Mouse (Mus musculus): ENCODE results near the gene Ptprm. TPM values are rescaled to one million over a fixed set of nuclear protein-coding genes. Genes with fewer than 3 reads are reported as not detected.
A peak's percentile ranks its signal among the peaks of the same experiment; 100 is the strongest.

The Ptprm gene
- polyA plus RNA-seq, 1 experiment from 2014 or later = 15.8 TPM

GRCm38 (mm10) chr17:67304831-67305230, 49.4 kb downstream of the Ptprm start:
- Histone ChIP-seq H3K4me3 (no peak overlapping the region), H3K27ac (no peak overlapping the region), H3K9ac (no peak overlapping the region), H3K9me3 (replicated peaks) (no peaks in the 10 kb centered on the region), H3K4me1 (replicated peaks) (peaks cover 32% of the 10 kb centered on the region), H3K27me3 (no peaks in the 10 kb centered on the region), H3K4me2 (no peak overlapping the region), H3K36me3 (no peaks in the 10 kb centered on the region)
- WGBS = 60% methylated on average over 3 of the region's 3 CpGs
- ATAC-seq (replicated peaks; ENCODE audit: insufficient number of reproducible peaks, insufficient read depth, low FRiP score, low read depth) = peak; percentile 54

GRCm38 (mm10) chr17:67303326-67304099, 50.7 kb downstream of the Ptprm start:
- no peaks in the 10 kb centered on the region for H3K9me3 ChIP-seq (replicated peaks)
- no peaks in the 10 kb centered on the region for H3K27me3 ChIP-seq
- no peaks in the 10 kb centered on the region for H3K36me3 ChIP-seq
- peak overlapping the region; percentile 41 for H3K4me2 ChIP-seq
- 57% methylated on average over 18 of the region's 18 CpGs for WGBS
- peaks cover 21% of the 10 kb centered on the region for H3K4me1 ChIP-seq (replicated peaks)
- no peak; the same call in 1 of the 2 replicates for ATAC-seq (replicated peaks; ENCODE audit: insufficient number of reproducible peaks, insufficient read depth, low FRiP score, low read depth)
- H3K9ac ChIP-seq = no peak overlapping the region
- H3K4me3 ChIP-seq = 0 out of 2 replicates have a peak overlapping the region, but pooled peaks have one; percentile 3
- peak overlapping the region; percentile 22; the same call in 1 of the 2 replicates for H3K27ac ChIP-seq

GRCm38 (mm10) chr17:67302569-67302968, 51.7 kb downstream of the Ptprm start:
- ATAC-seq (replicated peaks; ENCODE audit: insufficient number of reproducible peaks, insufficient read depth, low FRiP score, low read depth) = no peak
- 74% methylated on average over 4 of the region's 4 CpGs for WGBS
- H3K4me2 ChIP-seq = no peak overlapping the region
- H3K27me3 ChIP-seq = no peaks in the 10 kb centered on the region
- H3K9ac ChIP-seq = no peak overlapping the region
- no peak overlapping the region for H3K4me3 ChIP-seq
- peaks cover 22% of the 10 kb centered on the region for H3K4me1 ChIP-seq (replicated peaks)
- no peaks in the 10 kb centered on the region for H3K36me3 ChIP-seq
- H3K9me3 ChIP-seq (replicated peaks) = no peaks in the 10 kb centered on the region
- no peak overlapping the region for H3K27ac ChIP-seq

- Histone ChIP-seq H3K9ac (no peak overlapping the region), H3K27ac (no peak overlapping the region), H3K4me3 (no peak overlapping the region), H3K4me2 (no peak overlapping the region), H3K36me3 (no peaks in the 10 kb centered on the region), H3K4me1 (replicated peaks) (peaks cover 23% of the 10 kb centered on the region), H3K27me3 (no peaks in the 10 kb centered on the region), H3K9me3 (replicated peaks) (no peaks in the 10 kb centered on the region)
- no peak for ATAC-seq (replicated peaks; ENCODE audit: insufficient number of reproducible peaks, insufficient read depth, low FRiP score, low read depth)
- 75% methylated on average over 4 of the region's 4 CpGs for WGBS
Measured at GRCm38 (mm10) chr17:67302074-67302473, 52.2 kb downstream of the Ptprm start.

- Histone ChIP-seq H3K4me3 (no peak overlapping the region), H3K9me3 (replicated peaks) (no peaks in the 10 kb centered on the region), H3K27me3 (no peaks in the 10 kb centered on the region), H3K27ac (no peak overlapping the region), H3K4me2 (no peak overlapping the region), H3K4me1 (replicated peaks) (peaks cover 25% of the 10 kb centered on the region), H3K9ac (no peak overlapping the region), H3K36me3 (no peaks in the 10 kb centered on the region)
- WGBS = 91% methylated on average over 4 of the region's 4 CpGs
- no peak for ATAC-seq (replicated peaks; ENCODE audit: insufficient number of reproducible peaks, insufficient read depth, low FRiP score, low read depth)
Measured at GRCm38 (mm10) chr17:67301367-67301766, 52.9 kb downstream of the Ptprm start.

- Histone ChIP-seq H3K4me2 (no peak overlapping the region), H3K36me3 (no peaks in the 10 kb centered on the region), H3K4me3 (no peak overlapping the region), H3K27me3 (no peaks in the 10 kb centered on the region), H3K27ac (no peak overlapping the region), H3K9ac (no peak overlapping the region), H3K4me1 (replicated peaks) (peaks cover 9% of the 10 kb centered on the region), H3K9me3 (replicated peaks) (no peaks in the 10 kb centered on the region)
- no peak for ATAC-seq (replicated peaks; ENCODE audit: insufficient number of reproducible peaks, insufficient read depth, low FRiP score, low read depth)
- 61% methylated on average over 9 of the region's 9 CpGs for WGBS
Measured at GRCm38 (mm10) chr17:67298269-67298798, 55.9 kb downstream of the Ptprm start.

- ATAC-seq (replicated peaks; ENCODE audit: insufficient number of reproducible peaks, insufficient read depth, low FRiP score, low read depth) = no peak
- Histone ChIP-seq H3K9ac (no peak overlapping the region), H3K4me3 (no peak overlapping the region), H3K27me3 (no peaks in the 10 kb centered on the region), H3K9me3 (replicated peaks) (no peaks in the 10 kb centered on the region), H3K27ac (no peak overlapping the region), H3K4me1 (replicated peaks) (peaks cover 7% of the 10 kb centered on the region), H3K36me3 (no peaks in the 10 kb centered on the region), H3K4me2 (no peak overlapping the region)
- WGBS = 74% methylated on average over 13 of the region's 13 CpGs
Measured at GRCm38 (mm10) chr17:67296604-67297595, 57.4 kb downstream of the Ptprm start.

GRCm38 (mm10) chr17:67290662-67291240, 63.5 kb downstream of the Ptprm start:
- no peak for ATAC-seq (replicated peaks; ENCODE audit: insufficient number of reproducible peaks, insufficient read depth, low FRiP score, low read depth)
- WGBS = 40% methylated on average over 16 of the region's 16 CpGs
- Histone ChIP-seq H3K4me2 (peak overlapping the region; percentile 34), H3K9ac (no peak overlapping the region), H3K4me1 (replicated peaks) (peaks cover 6% of the 10 kb centered on the region; the same call in 1 of the 2 replicates), H3K27me3 (no peaks in the 10 kb centered on the region), H3K27ac (no peak overlapping the region), H3K36me3 (no peaks in the 10 kb centered on the region), H3K9me3 (replicated peaks) (no peaks in the 10 kb centered on the region), H3K4me3 (no peak overlapping the region)

- H3K36me3 ChIP-seq = no peaks in the 10 kb centered on the region
- peaks cover 6% of the 10 kb centered on the region; the same call in 1 of the 2 replicates for H3K4me1 ChIP-seq (replicated peaks)
- H3K27ac ChIP-seq = no peak overlapping the region
- H3K4me2 ChIP-seq = no peak overlapping the region
- no peak overlapping the region for H3K9ac ChIP-seq
- no peaks in the 10 kb centered on the region for H3K27me3 ChIP-seq
- WGBS = 75% methylated on average over 3 of the region's 3 CpGs
- no peak overlapping the region for H3K4me3 ChIP-seq
- ATAC-seq (replicated peaks; ENCODE audit: insufficient number of reproducible peaks, insufficient read depth, low FRiP score, low read depth) = no peak
- H3K9me3 ChIP-seq (replicated peaks) = no peaks in the 10 kb centered on the region
Measured at GRCm38 (mm10) chr17:67287501-67287900, 66.8 kb downstream of the Ptprm start.

- Histone ChIP-seq H3K27ac (no peak overlapping the region), H3K36me3 (no peaks in the 10 kb centered on the region), H3K4me2 (no peak overlapping the region), H3K4me1 (replicated peaks) (no peaks in the 10 kb centered on the region), H3K9ac (no peak overlapping the region), H3K4me3 (no peak overlapping the region), H3K9me3 (replicated peaks) (no peaks in the 10 kb centered on the region), H3K27me3 (no peaks in the 10 kb centered on the region)
- WGBS = 24% methylated on average over 13 of the region's 13 CpGs
- no peak for ATAC-seq (replicated peaks; ENCODE audit: insufficient number of reproducible peaks, insufficient read depth, low FRiP score, low read depth)
Measured at GRCm38 (mm10) chr17:67281640-67282170, 72.6 kb downstream of the Ptprm start.
